Mouse (Mus musculus) heart, postnatal 0 days (tissue): ENCODE measurements around the gene Gm20431. TPM values are rescaled to one million over a fixed set of nuclear protein-coding genes. Genes with fewer than 3 reads are reported as not detected.

ENCODE experiments used
- ATAC-seq: fragments of 200-750 bp; cut with Nextera tagmentation; 2 replicates; pipeline ENCODE4 v1.8.0; 2017; ENCODE audit warnings: low read depth, moderate number of reproducible peaks, moderate library complexity; ENCODE audit not compliant: insufficient read depth
- DNase-seq: peaks from one replicate; pipeline ENCODE4 v3.0.0-alpha.2; 2016; ENCODE audit warnings: low spot score
- H3K27ac ChIP-seq: fragments of 300-500 bp; sonication (generic); 2 replicates; pipeline ENCODE4 v1.5.1; 2014; ENCODE audit warnings: low read depth, mild to moderate bottlenecking
- H3K27me3 ChIP-seq: fragments of 300-500 bp; sonication (generic); 2 replicates; pipeline ENCODE4 v1.6.1; 2014; ENCODE audit warnings: low read length, mixed read lengths; ENCODE audit not compliant: control insufficient read depth, insufficient read depth
- H3K36me3 ChIP-seq: fragments of 300-500 bp; sonication (generic); replicated peaks from 2 replicates; pipeline ENCODE4 v1.6.1; 2014; ENCODE audit warnings: low read length, mixed read lengths; ENCODE audit not compliant: control insufficient read depth, insufficient read depth
- H3K4me1 ChIP-seq: fragments of 300-500 bp; sonication (generic); 2 replicates; pipeline ENCODE4 v1.6.1; 2014; ENCODE audit warnings: antibody characterized with exemption; ENCODE audit not compliant: control insufficient read depth, insufficient read depth
- H3K4me2 ChIP-seq: fragments of 300-500 bp; sonication (generic); 2 replicates; pipeline ENCODE4 v1.6.1; 2014; ENCODE audit warnings: low read depth, mild to moderate bottlenecking, low read length, moderate library complexity
- H3K4me3 ChIP-seq: fragments of 300-500 bp; sonication (generic); 2 replicates; pipeline ENCODE4 v1.5.1; 2014; ENCODE audit warnings: low read depth, low read length
- H3K9ac ChIP-seq: fragments of 300-500 bp; sonication (generic); replicated peaks from 2 replicates; pipeline ENCODE4 v1.6.1; 2014; ENCODE audit warnings: low read depth, low read length, mixed read lengths
- H3K9me3 ChIP-seq: fragments of 300-500 bp; sonication (generic); replicated peaks from 2 replicates; pipeline ENCODE4 v1.6.1; 2016; ENCODE audit warnings: low read length; ENCODE audit not compliant: control insufficient read depth
- CTCF ChIP-seq: IDR thresholded peaks from 2 replicates; pipeline ENCODE4 v1.5.1; 2016; ENCODE audit warnings: antibody characterized with exemption, control low read depth, low read depth
- EP300 ChIP-seq: IDR thresholded peaks from 2 replicates; pipeline ENCODE4 v1.6.1; 2016; ENCODE audit warnings: antibody characterized with exemption, low read depth
- WGBS: fragments of 180-500 bp; shearing (Covaris S2); extraction: QIAGEN DNeasy Blood & Tissue Kit; methylation state at CpG from one replicate; pipeline ENCODE4 v1.1.7; 2014; 5-methylcytosine and 5-hydroxymethylcytosine counted together
- polyA plus RNA-seq: library from polyadenylated mRNA; unstranded; fragments of >200 nt; fragmentation: Nextera tagmentation; extraction: Ambion mirVana; gene quantifications from 2 replicates; pipeline ENCODE4 v1.2.1, GENCODE M21; 2015
- total RNA-seq: library from RNA; depleted of rRNA; stranded (reverse); fragments of >200 nt; gene quantifications from 2 replicates; pipeline ENCODE4 v1.2.3, GENCODE M21; 2014; ENCODE audit warnings: low replicate concordance

Gm20431 gene
- total and polyA plus RNA-seq, 2 experiments from 2014 or later, result 5.1 to 5.8 TPM

DNA sequence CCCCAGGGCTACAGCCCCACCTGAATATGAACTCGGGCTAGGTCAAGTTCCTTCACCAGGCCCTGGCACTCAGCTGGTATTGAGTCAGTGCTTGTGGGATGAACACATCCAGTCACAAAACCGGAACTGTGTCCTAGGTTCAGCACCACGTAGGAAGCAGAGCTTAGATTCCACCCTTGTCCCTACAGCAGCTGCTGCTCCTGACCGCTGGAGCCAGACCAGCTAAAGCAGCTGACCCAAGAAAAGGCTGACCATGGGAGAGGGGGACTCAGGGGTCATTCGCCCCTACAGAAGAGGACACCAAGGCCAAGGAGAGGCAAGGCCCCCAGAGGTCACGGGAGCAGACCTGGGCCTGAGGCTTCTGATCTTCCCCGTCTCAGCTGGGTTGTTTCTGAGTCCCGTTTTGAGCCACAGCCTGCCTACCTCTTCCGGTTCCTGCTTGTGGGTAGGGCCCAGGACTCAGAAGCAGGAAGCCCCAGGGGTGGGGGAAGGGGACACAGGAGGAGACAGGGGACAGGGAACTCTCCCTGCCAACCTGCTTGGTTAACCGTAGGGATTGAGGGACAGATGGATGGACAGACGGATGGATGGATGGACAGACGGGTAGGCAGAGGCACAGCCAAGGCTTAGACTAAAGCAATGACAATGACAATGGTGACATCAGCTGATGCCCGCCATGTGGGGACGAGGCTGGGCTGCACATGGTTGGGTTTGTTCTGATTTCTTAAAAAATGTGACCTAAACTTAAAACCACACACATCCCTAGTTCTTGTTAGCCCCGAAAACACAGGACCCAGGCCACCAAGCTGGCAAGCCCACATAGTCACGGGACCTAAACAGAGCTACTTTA lies 4.4 kb downstream of the Gm20431 start:
- TF ChIP-seq EP300 (no peak), CTCF (no peak)
- H3K4me2 ChIP-seq, result peak overlapping the region; percentile 41; the same call in 1 of the 2 replicates
- ATAC-seq (no peak), DNase-seq (no peak)
- 76% methylated on average over 16 of the region's 16 CpGs for WGBS
- no peaks in the 10 kb centered on the region for H3K27me3 ChIP-seq
- H3K4me3 ChIP-seq, result peak overlapping the region; percentile 14; the same call in 1 of the 2 replicates
- H3K27ac ChIP-seq, result peak overlapping the region; percentile 55; the same call in 1 of the 2 replicates
- H3K9ac ChIP-seq, result no peak overlapping the region
- peaks cover 26% of the 10 kb centered on the region for H3K36me3 ChIP-seq
- H3K9me3 ChIP-seq, result no peaks in the 10 kb centered on the region
- H3K4me1 ChIP-seq, result peaks cover 24% of the 10 kb centered on the region

DNA sequence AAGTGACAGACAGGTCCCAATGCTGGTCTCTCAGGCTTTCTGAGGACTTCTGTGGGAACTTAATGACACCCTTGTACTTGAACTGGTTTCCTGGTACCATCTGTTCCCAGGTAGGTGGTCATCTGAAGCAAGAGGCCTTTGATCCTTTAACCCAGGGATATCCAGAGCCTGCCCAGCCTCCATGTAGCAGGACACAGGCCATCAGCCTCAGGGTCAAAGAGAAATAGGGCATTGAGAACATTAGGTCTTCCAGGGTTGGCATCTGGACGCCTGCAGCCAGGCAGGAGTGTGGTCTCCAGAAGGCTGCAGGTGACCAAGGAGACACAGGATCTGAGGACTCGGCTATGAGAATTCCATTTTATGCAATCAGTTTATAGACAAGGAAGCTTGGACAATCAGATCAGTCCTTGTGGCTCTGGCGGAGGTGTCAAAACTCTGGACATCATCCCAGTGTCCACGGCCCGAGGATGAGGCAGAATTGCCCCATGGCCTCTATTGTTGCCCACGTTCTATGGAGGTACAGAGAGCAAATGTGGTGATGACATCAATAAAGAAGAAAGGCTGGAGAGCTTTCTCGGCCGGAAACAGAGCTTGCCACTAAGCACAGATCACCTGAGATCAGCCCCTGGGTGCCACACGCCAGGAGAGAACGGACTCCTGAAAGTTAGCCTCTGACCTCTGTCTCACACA lies 6.2 kb downstream of the Gm20431 start:
- Histone ChIP-seq H3K9me3 (no peaks in the 10 kb centered on the region), H3K36me3 (peaks cover 26% of the 10 kb centered on the region), H3K27ac (no peak overlapping the region), H3K4me2 (no peak overlapping the region), H3K9ac (no peak overlapping the region), H3K27me3 (no peaks in the 10 kb centered on the region), H3K4me3 (no peak overlapping the region), H3K4me1 (peaks cover 14% of the 10 kb centered on the region)
- TF ChIP-seq EP300, result no peak
- TF ChIP-seq CTCF, result no peak
- DNase-seq (no peak), ATAC-seq (no peak)
- WGBS, result 86% methylated on average over 10 of the region's 10 CpGs

- ATAC-seq, result no peak
- H3K4me3 ChIP-seq, result no peak overlapping the region
- H3K4me2 ChIP-seq, result no peak overlapping the region
- no peak for DNase-seq
- no peak overlapping the region for H3K27ac ChIP-seq
- no peak for TF ChIP-seq CTCF
- no peak for TF ChIP-seq EP300
- H3K4me1 ChIP-seq, result no peaks in the 10 kb centered on the region
- 70% methylated on average over 7 of the region's 7 CpGs for WGBS
- H3K36me3 ChIP-seq, result peaks cover 26% of the 10 kb centered on the region
- H3K9ac ChIP-seq, result no peak overlapping the region
- H3K9me3 ChIP-seq, result no peaks in the 10 kb centered on the region
- H3K27me3 ChIP-seq, result no peaks in the 10 kb centered on the region
Observed at GRCm38 (mm10) chr2:167652694-167653093, 8.6 kb downstream of the Gm20431 start.

DNA sequence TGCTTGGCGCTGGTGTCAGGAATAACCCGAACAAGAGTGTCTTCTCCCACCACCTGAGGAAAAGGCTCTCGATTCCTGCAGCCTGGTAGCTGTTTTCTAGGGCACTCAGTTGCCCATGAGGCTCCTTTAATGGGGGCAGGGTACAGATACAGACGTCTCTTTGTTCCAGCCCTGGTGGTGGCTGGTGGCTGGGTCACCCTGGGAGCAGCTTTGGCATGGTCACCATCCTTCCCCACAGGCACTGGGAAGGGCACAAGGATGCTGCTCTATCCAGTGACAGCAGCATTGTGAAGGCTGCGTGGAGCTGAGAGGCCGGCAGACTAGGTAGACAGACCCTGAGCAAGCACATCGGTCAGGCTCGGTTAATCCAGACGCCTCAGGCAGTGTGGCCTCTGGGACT lies 9.7 kb downstream of the Gm20431 start:
- H3K4me1 ChIP-seq, result no peaks in the 10 kb centered on the region
- no peak overlapping the region for H3K9ac ChIP-seq
- no peaks in the 10 kb centered on the region for H3K27me3 ChIP-seq
- H3K9me3 ChIP-seq, result no peaks in the 10 kb centered on the region
- TF ChIP-seq EP300 (no peak), CTCF (no peak)
- 83% methylated on average over 9 of the region's 9 CpGs for WGBS
- DNase-seq, result no peak
- ATAC-seq, result no peak
- no peak overlapping the region for H3K4me2 ChIP-seq
- H3K36me3 ChIP-seq, result peaks cover 26% of the 10 kb centered on the region
- no peak overlapping the region for H3K4me3 ChIP-seq
- H3K27ac ChIP-seq, result no peak overlapping the region

DNA sequence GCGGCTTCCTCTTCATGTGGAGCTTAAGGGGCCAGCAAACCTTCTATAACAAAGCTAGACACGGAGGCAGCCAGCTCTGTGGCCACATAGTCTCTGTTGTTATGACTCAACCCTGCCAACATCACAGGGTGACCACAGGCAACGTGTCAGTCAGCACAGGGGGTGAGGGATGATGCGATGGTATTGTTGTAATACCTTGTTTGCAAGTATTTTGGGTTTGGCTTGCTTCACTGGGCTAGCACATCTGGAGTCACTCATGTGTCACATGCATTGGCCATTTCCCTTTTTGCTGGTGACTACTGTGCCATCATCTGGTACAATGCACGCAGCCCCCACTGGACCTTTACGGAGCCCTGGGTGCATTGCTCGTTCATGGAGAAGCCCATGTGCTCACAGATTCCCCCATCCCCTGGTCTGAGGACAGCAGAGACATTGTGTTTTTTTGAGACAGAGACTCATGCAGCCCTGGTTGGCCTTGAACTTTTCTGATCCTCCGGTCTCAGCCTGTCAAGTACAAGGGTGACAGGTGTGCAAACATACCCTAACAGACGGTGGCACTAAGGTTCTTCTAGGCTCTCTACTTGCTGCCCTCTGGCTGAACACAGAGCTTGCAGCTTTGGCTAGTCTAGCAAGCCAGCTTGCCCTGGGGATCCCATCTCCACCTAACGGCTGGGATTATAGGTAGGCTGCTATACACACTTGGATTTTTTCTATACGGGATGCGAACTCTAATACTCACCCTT lies 11.8 kb downstream of the Gm20431 start:
- WGBS, result 83% methylated on average over 12 of the region's 12 CpGs

More for the DNA sequence above, 11.8 kb downstream of the Gm20431 start:
- H3K9me3 ChIP-seq, result no peaks in the 10 kb centered on the region
- H3K4me3 ChIP-seq, result no peak overlapping the region
- H3K36me3 ChIP-seq, result peaks cover 37% of the 10 kb centered on the region
- H3K4me1 ChIP-seq, result no peaks in the 10 kb centered on the region
- no peaks in the 10 kb centered on the region for H3K27me3 ChIP-seq
- H3K9ac ChIP-seq, result no peak overlapping the region
- ATAC-seq (no peak), DNase-seq (no peak)
- no peak for TF ChIP-seq EP300
- TF ChIP-seq CTCF, result no peak
- H3K27ac ChIP-seq, result no peak overlapping the region
- no peak overlapping the region for H3K4me2 ChIP-seq
